Mouse (Mus musculus) retina, postnatal 7 days (tissue): ENCODE results near the gene Kcna3.

Source experiments
- DNase-seq: peaks from one replicate; pipeline ENCODE4 v3.0.0-alpha.2; 2012; ENCODE audit warnings: low read depth, low spot score

Gene Kcna3

DNA sequence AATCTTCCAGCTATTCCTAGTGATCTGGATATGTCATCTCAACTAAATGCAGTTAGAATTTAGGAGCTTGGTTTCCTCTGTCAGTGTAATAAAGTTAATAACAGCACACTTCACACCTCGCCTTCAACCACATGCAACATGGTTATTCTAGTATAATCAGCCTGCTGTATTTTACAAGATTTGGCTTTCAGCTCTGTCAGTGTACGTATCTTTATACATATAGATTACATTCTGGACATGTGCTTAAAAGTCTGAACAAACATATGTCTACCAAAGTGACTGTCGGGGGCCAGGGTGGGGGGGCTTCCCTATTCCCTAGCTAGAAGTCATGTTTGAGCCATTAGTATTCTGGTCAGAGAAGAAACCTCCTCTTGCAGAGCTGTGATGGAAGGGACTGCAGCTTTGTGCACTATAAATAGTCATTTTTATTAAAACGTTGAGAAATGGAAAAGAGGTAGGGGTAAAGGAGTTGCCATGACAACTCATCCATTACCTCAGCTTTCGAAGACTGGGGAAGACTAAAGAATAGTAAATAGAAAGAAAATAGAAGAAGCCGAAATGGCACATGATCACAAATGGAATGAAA, 29.6 kb downstream of the Kcna3 start:
- no peak for DNase-seq

DNA sequence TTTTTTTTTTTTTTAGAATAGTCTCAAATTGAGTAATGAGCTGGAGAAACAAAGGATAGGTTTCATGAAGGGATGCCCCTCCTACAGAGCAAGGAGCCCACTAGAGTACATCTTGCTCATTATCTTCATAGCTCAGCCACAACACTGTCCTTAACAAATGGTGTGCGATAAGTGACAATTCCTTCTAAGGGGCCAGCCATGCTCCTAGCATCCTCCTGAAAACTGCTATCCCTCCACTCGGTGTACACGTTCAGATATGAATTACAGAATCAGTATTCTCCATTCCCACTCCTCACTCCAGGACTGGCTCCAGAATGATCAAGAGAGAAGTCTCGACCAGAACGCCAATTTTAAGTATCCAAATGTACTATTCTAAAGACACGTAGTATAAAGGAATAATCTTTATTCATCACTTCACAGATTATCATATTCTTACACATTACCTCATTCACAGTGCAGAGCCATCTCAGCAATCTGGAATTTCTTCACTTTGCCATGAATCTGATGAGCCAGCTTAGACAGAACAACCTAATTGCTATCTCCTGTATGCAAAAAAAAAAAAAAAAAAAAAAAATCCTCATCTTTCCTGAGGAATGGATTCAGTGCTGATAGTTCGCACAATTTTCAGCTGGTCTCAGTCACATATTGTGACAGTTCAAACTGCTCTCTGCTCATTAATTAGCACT, 30.3 kb downstream of the Kcna3 start:
- no peak for DNase-seq

GRCm38 (mm10) chr3:107067245-107067644, 31.3 kb downstream of the Kcna3 start:
- no peak for DNase-seq

DNA sequence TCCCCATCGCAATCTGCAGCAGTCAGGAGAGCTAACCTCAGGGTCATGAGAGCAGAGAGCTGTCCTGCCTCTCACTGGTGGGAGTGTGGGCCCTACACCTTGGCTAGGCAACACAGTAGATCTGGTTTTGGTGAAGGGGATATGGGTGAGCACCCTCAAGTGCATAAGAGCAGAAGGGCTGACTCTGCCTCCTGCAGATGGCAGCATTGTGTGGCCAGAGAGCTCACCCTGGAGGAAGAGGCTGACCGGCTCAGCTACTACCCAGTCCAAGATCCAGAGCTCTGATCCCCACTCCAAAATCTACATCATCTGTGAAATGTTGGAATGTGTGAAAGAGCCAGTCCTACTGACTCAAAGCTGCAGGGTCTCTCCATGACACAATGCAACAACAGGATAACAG, 37.9 kb downstream of the Kcna3 start:
- no peak for DNase-seq

DNA sequence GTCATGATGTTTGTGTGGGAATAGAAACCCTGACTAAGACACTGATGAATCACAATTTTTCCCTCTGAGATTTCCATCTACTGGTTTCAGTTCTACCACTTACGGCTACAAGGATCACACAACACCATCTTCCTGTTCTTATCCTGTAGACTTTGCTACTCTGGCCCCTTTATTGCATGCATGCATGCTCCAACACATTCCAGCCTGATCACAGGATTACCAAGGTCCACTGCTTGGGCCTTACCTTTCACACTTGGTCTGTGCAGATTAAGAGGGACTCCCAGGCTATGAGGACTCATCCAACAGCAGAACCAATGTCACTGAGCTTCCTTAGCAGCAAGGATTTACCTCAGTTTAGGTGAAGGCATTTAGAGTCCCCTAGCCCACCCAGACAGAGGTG, 39.7 kb downstream of the Kcna3 start:
- DNase-seq, result no peak

GRCm38 (mm10) chr3:107076658-107077057, 40.7 kb downstream of the Kcna3 start:
- DNase-seq, result no peak

- no peak for DNase-seq
These were observed 41.1 kb downstream of the Kcna3 start for GRCm38 (mm10) chr3:107077101-107077500.

DNA sequence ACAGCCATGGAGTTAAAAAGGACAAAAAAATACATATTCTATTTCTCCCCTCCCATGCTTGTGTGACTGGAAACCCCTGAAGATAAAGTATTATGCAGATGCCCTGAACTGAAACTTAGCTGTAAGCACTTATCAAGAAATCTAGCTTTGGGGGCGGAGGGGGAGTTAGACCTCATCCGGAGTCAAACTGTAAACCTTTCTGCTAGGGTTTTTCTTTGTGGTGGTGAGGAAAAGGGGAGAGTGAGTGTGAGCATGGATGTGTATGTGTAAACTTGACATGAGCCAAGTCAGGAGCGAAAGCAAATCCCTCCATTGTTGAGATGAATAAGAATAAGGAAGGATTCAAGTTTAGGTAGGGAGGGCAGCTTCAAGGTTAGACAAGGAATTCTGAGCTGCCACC, 44.8 kb downstream of the Kcna3 start:
- no peak for DNase-seq

GRCm38 (mm10) chr3:107081227-107081626, 45.3 kb downstream of the Kcna3 start:
- DNase-seq, result peak; percentile 33

DNA sequence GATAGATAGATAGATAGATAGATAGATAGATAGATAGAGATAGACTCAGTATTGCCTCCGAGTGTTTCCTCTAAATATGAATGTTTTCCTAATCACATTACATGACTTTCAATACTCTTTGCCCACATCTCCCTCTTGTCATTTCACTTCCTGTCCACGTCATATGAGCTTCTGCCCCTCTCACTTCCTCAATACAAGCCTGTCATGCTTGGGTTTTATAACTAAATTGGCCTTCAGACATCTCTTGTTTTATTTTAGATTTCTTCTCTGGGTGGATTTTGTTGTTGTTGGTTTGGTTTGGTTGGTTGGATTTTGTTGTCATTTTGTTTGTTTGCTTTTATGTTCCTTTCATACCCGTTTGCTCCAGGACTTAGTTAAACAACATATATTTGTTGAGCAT, 48.6 kb downstream of the Kcna3 start:
- DNase-seq, result no peak

- DNase-seq, result no peak
These were observed 51.4 kb downstream of the Kcna3 start for GRCm38 (mm10) chr3:107087410-107087809.
